Mouse (Mus musculus) stomach, embryonic 14.5 days (tissue): Measurements from ENCODE around the gene Scgb1b30. TPM values are rescaled to one million over a fixed set of nuclear protein-coding genes. Genes with fewer than 3 reads are reported as not detected.

Experiments
- ATAC-seq: fragments of 200-750 bp; cut with Nextera tagmentation; 2 replicates; pipeline ENCODE4 v1.8.0; 2017; ENCODE audit warnings: low read depth, moderate TSS enrichment; ENCODE audit not compliant: insufficient number of reproducible peaks, insufficient read depth, low FRiP score
- H3K27ac ChIP-seq: fragments of 300-500 bp; sonication (generic); 2 replicates; pipeline ENCODE4 v1.5.1; 2014; ENCODE audit warnings: mild to moderate bottlenecking, low read length, moderate library complexity, mixed read lengths
- H3K27me3 ChIP-seq: fragments of 300-500 bp; sonication (generic); 2 replicates; pipeline ENCODE4 v1.6.1; 2014; ENCODE audit warnings: low read length, control low read depth, mixed read lengths; ENCODE audit not compliant: control insufficient read depth, insufficient read depth
- H3K36me3 ChIP-seq: fragments of 300-500 bp; sonication (generic); 2 replicates; pipeline ENCODE4 v1.6.1; 2014; ENCODE audit warnings: mild to moderate bottlenecking, control low read depth, low read length, moderate library complexity, mixed read lengths; ENCODE audit not compliant: control insufficient read depth, insufficient read depth
- H3K4me1 ChIP-seq: fragments of 300-500 bp; sonication (generic); 2 replicates; pipeline ENCODE4 v1.6.1; 2014; ENCODE audit warnings: low read length, control low read depth, mixed read lengths; ENCODE audit not compliant: control insufficient read depth, insufficient read depth
- H3K4me2 ChIP-seq: fragments of 300-500 bp; sonication (generic); replicated peaks from 2 replicates; pipeline ENCODE4 v1.6.1; 2014; ENCODE audit warnings: low read depth, low read length, control low read depth
- H3K4me3 ChIP-seq: fragments of 300-500 bp; sonication (generic); 2 replicates; pipeline ENCODE4 v1.5.1; 2014; ENCODE audit warnings: low read depth, low read length, control low read depth
- H3K9ac ChIP-seq: fragments of 300-500 bp; sonication (generic); replicated peaks from 2 replicates; pipeline ENCODE4 v1.6.1; 2014; ENCODE audit warnings: low read depth, mild to moderate bottlenecking, control low read depth, low read length, moderate library complexity, mixed read lengths
- H3K9me3 ChIP-seq: fragments of 300-500 bp; sonication (generic); 2 replicates; pipeline ENCODE4 v1.6.1; 2016; ENCODE audit warnings: low read depth, low read length, control low read depth; ENCODE audit not compliant: control insufficient read depth
- WGBS: fragments of 180-500 bp; shearing (Covaris S2); extraction: QIAGEN DNeasy Blood & Tissue Kit; methylation state at CpG from one replicate; pipeline ENCODE4 v1.1.7; 2014; 5-methylcytosine and 5-hydroxymethylcytosine counted together
- polyA plus RNA-seq: library from polyadenylated mRNA; unstranded; fragments of >200 nt; fragmentation: Nextera tagmentation; extraction: Ambion mirVana; gene quantifications from 2 replicates; pipeline ENCODE4 v1.2.1, GENCODE M21; 2014

The Scgb1b30 gene
- polyA plus RNA-seq, 1 experiment from 2014 or later, result not detected

- Histone ChIP-seq H3K9ac (no peak overlapping the region), H3K9me3 (no peaks in the 10 kb centered on the region), H3K4me3 (no peak overlapping the region), H3K27me3 (no peaks in the 10 kb centered on the region), H3K27ac (no peak overlapping the region), H3K36me3 (no peaks in the 10 kb centered on the region; the same call in 1 of the 2 replicates), H3K4me2 (no peak overlapping the region), H3K4me1 (0 out of 2 replicates have a peak, but pooled peaks cover under 1% of the 10 kb centered on the region)
- WGBS, result 90% methylated on average over 9 of the region's 9 CpGs
- ATAC-seq, result no peak
These were observed 30.1 kb downstream of the Scgb1b30 start for GRCm38 (mm10) chr7:34125346-34125745.

- no peak overlapping the region for H3K4me3 ChIP-seq
- H3K27ac ChIP-seq, result no peak overlapping the region
- no peak overlapping the region for H3K4me2 ChIP-seq
- no peak overlapping the region for H3K9ac ChIP-seq
- H3K27me3 ChIP-seq, result no peaks in the 10 kb centered on the region
- ATAC-seq, result no peak
- 79% methylated on average over 3 of the region's 3 CpGs for WGBS
- H3K4me1 ChIP-seq, result peaks cover 10% of the 10 kb centered on the region
- H3K9me3 ChIP-seq, result no peaks in the 10 kb centered on the region
- no peaks in the 10 kb centered on the region; the same call in 1 of the 2 replicates for H3K36me3 ChIP-seq
These were observed 31.1 kb downstream of the Scgb1b30 start for GRCm38 (mm10) chr7:34126291-34126690.

GRCm38 (mm10) chr7:34131118-34131517, 35.9 kb downstream of the Scgb1b30 start:
- Histone ChIP-seq H3K9me3 (no peaks in the 10 kb centered on the region), H3K27ac (no peak overlapping the region), H3K36me3 (no peaks in the 10 kb centered on the region), H3K4me1 (peaks cover 19% of the 10 kb centered on the region), H3K4me3 (peak overlapping the region; percentile 77; the same call in 1 of the 2 replicates), H3K27me3 (no peaks in the 10 kb centered on the region), H3K9ac (no peak overlapping the region), H3K4me2 (peak overlapping the region; percentile 52)
- ATAC-seq, result no peak
- 59% methylated on average over 3 of the region's 3 CpGs for WGBS

GRCm38 (mm10) chr7:34131959-34132354, 36.7 kb downstream of the Scgb1b30 start:
- Histone ChIP-seq H3K4me2 (peak overlapping the region; percentile 52), H3K27me3 (no peaks in the 10 kb centered on the region), H3K4me1 (peaks cover 19% of the 10 kb centered on the region), H3K4me3 (peak overlapping the region; percentile 77), H3K9ac (peak overlapping the region; percentile 92), H3K36me3 (no peaks in the 10 kb centered on the region), H3K9me3 (no peaks in the 10 kb centered on the region), H3K27ac (no peak overlapping the region; the same call in 1 of the 2 replicates)
- no peak for ATAC-seq
- WGBS, result 1% methylated on average over 3 of the region's 3 CpGs

- Histone ChIP-seq H3K4me1 (peaks cover 19% of the 10 kb centered on the region), H3K27ac (peak overlapping the region; percentile 71), H3K4me2 (peak overlapping the region; percentile 52), H3K9ac (peak overlapping the region; percentile 92), H3K4me3 (peak overlapping the region; percentile 77), H3K36me3 (no peaks in the 10 kb centered on the region), H3K9me3 (no peaks in the 10 kb centered on the region), H3K27me3 (no peaks in the 10 kb centered on the region)
- peak; percentile 65 for ATAC-seq
- 0% methylated on average over 107 of the region's 116 CpGs for WGBS
These were observed 37.3 kb downstream of the Scgb1b30 start for GRCm38 (mm10) chr7:34132355-34133079.

GRCm38 (mm10) chr7:34133117-34133762, 38.0 kb downstream of the Scgb1b30 start, which contains the start of gene Wtip:
Gene Wtip, minus strand, starts transcription at chr7:34133268.
- Histone ChIP-seq H3K4me3 (peak within 1 kb of the TSS; percentile 77), H3K4me2 (peak within 1 kb of the TSS; percentile 52), H3K4me1 (peaks cover 19% of the 10 kb centered on the region), H3K36me3 (no peaks in the 10 kb centered on the region), H3K9me3 (no peaks in the 10 kb centered on the region), H3K27me3 (no peaks in the 10 kb centered on the region), H3K27ac (peak within 1 kb of the TSS; percentile 71), H3K9ac (peak within 1 kb of the TSS; percentile 92)
- WGBS, result 1% methylated on average over 59 of the region's 65 CpGs
- ATAC-seq, result peak; percentile 85

GRCm38 (mm10) chr7:34134336-34134735, 39.1 kb downstream of the Scgb1b30 start:
- Histone ChIP-seq H3K27me3 (no peaks in the 10 kb centered on the region), H3K4me2 (no peak overlapping the region), H3K9me3 (no peaks in the 10 kb centered on the region), H3K4me1 (peaks cover 19% of the 10 kb centered on the region), H3K4me3 (no peak overlapping the region), H3K36me3 (no peaks in the 10 kb centered on the region), H3K9ac (no peak overlapping the region), H3K27ac (no peak overlapping the region)
- 78% methylated on average over 2 of the region's 2 CpGs for WGBS
- ATAC-seq, result peak; percentile 23; the same call in 1 of the 2 replicates

- Histone ChIP-seq H3K9ac (no peak overlapping the region), H3K36me3 (peaks cover 42% of the 10 kb centered on the region), H3K27me3 (no peaks in the 10 kb centered on the region), H3K4me3 (no peak overlapping the region), H3K4me1 (no peaks in the 10 kb centered on the region), H3K4me2 (no peak overlapping the region), H3K9me3 (no peaks in the 10 kb centered on the region), H3K27ac (no peak overlapping the region)
- WGBS, result 85% methylated on average over 6 of the region's 6 CpGs
- peak; percentile 20; the same call in 1 of the 2 replicates for ATAC-seq
These were observed 44.3 kb downstream of the Scgb1b30 start for GRCm38 (mm10) chr7:34139493-34139892.
